ENCODE assay signal across 14 mouse cellular contexts in the genomic region with DNA sequence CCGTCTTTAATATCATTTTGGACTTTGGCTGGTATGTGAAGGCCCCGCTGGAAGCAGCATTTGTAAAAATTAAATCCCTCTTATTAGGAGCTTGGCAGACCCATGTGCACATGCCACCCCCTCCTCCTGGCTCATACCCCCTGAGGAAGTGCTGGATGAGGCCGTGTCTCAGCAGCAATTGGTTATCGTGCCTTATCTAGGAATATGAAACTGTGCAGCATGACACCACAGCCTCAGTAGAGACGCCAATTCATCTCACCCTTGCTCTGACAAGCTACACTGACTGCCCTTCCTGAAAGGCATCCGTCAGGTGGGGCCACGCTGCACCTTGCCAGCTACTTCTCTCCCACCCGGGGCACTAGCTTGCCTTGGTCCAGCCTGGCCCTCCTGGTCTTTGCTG. TPM values are rescaled to one million over a fixed set of nuclear protein-coding genes. Genes with fewer than 3 reads are reported as not detected.
DNase-seq lines count a peak whose midpoint lies in the region; ATAC-seq lines count a peak whose summit lies in the region.
"Had no signal": no experiment of that assay in that cellular context is flagged by ENCODE, and none has a peak within 500 bp of the region (broad histone marks: within the 10 kb centered on the region; RNA-seq: fewer than 3 reads in every experiment).

No protein-coding gene starts in this region.

- peak overlapping the region; percentile 8; the same call in 1 of the 2 replicates for H3K4me2 ChIP-seq in hindbrain, embryonic 13.5 days
- peak overlapping the region; percentile 33 for H3K4me2 ChIP-seq in midbrain, embryonic 14.5 days (ENCODE audit: low read length)

- peak; percentile 31 to 44 for DNase-seq in cerebellum, postnatal 14 days
- DNase-seq in cerebellum, postnatal 36 days = no peak
- DNase-seq in forebrain, embryonic 10.5 days (ENCODE audit: extremely low spot score, low spot score) = no peak
- DNase-seq in midbrain, embryonic 14.5 days = peak; percentile 47
- DNase-seq in urinary bladder, postnatal 4 days (ENCODE audit: low spot score in 2 of 2) = no peak
- no peak for DNase-seq in lung, postnatal 14 days
- DNase-seq in adrenal gland, postnatal 25 days = no peak
- DNase-seq: heart, postnatal 4 days; layer of hippocampus, postnatal 36 days; lung, postnatal 10 days; retina, postnatal 1 day had no signal

- peak overlapping the region; percentile 73; the same call in 1 of the 2 replicates for H3K27ac ChIP-seq in forebrain, embryonic 10.5 days
- H3K27ac ChIP-seq in hindbrain, embryonic 13.5 days = peak overlapping the region; percentile 91
- peak overlapping the region; percentile 86 for H3K27ac ChIP-seq in midbrain, embryonic 14.5 days (replicated peaks; ENCODE audit: low read depth, low read length)
- H3K27ac ChIP-seq: embryonic facial prominence, embryonic 10.5 days; kidney, postnatal 0 days had no signal

- H3K9me3 ChIP-seq in forebrain, embryonic 10.5 days = no peaks in the 10 kb centered on the region
- H3K9me3 ChIP-seq in hindbrain, embryonic 13.5 days = no peaks in the 10 kb centered on the region
- no peaks in the 10 kb centered on the region for H3K9me3 ChIP-seq in midbrain, embryonic 14.5 days (ENCODE audit: control insufficient read depth, low read length)
- H3K9me3 ChIP-seq: embryonic facial prominence, embryonic 10.5 days had no signal

- 62% methylated on average over 8 of the region's 8 CpGs for WGBS in forebrain, embryonic 10.5 days
- WGBS in hindbrain, embryonic 13.5 days = 42% methylated on average over 8 of the region's 8 CpGs
- 22% methylated on average over 8 of the region's 8 CpGs for WGBS in midbrain, embryonic 14.5 days

- peak overlapping the region; percentile 65 for H3K9ac ChIP-seq in hindbrain, embryonic 13.5 days
- peak overlapping the region; percentile 24; the same call in 1 of the 2 replicates for H3K9ac ChIP-seq in midbrain, embryonic 14.5 days (replicated peaks; ENCODE audit: low read length)

- no peak overlapping the region; the same call in 1 of the 2 replicates for H3K4me3 ChIP-seq in forebrain, embryonic 10.5 days
- H3K4me3 ChIP-seq in hindbrain, embryonic 13.5 days = no peak overlapping the region
- H3K4me3 ChIP-seq in midbrain, embryonic 14.5 days (replicated peaks; ENCODE audit: low read depth, low read length) = no peak overlapping the region
- H3K4me3 ChIP-seq: embryonic facial prominence, embryonic 10.5 days had no signal

- H3K36me3 ChIP-seq in forebrain, embryonic 10.5 days (replicated peaks) = peaks cover 12% of the 10 kb centered on the region
- 0 out of 2 replicates have a peak, but pooled peaks cover 8% of the 10 kb centered on the region for H3K36me3 ChIP-seq in hindbrain, embryonic 13.5 days
- H3K36me3 ChIP-seq in midbrain, embryonic 14.5 days (ENCODE audit: control insufficient read depth, insufficient read depth, low read length) = no peaks in the 10 kb centered on the region

- peaks cover 75% of the 10 kb centered on the region for H3K4me1 ChIP-seq in forebrain, embryonic 10.5 days
- peaks cover 67% of the 10 kb centered on the region for H3K4me1 ChIP-seq in hindbrain, embryonic 13.5 days (replicated peaks)
- peaks cover 58% of the 10 kb centered on the region for H3K4me1 ChIP-seq in midbrain, embryonic 14.5 days (ENCODE audit: control insufficient read depth, insufficient read depth, low read length)

- ATAC-seq in hindbrain, embryonic 13.5 days (ENCODE audit: low FRiP score) = no peak
- ATAC-seq in midbrain, embryonic 14.5 days (ENCODE audit: low FRiP score, low TSS enrichment) = 0 out of 2 replicates have a peak, but pooled peaks have one; percentile 9

- peaks cover 62% of the 10 kb centered on the region for H3K27me3 ChIP-seq in forebrain, embryonic 10.5 days (ENCODE audit: poor library complexity, severe bottlenecking)
- H3K27me3 ChIP-seq in hindbrain, embryonic 13.5 days = no peaks in the 10 kb centered on the region
- no peaks in the 10 kb centered on the region for H3K27me3 ChIP-seq in midbrain, embryonic 14.5 days (ENCODE audit: control insufficient read depth, insufficient read depth, low read length)

RNA-seq across cellular contexts. Expression of gene Dmap1, which starts 35.6 kb away (rescaled TPM):
- polyA plus RNA-seq in forebrain, embryonic 10.5 days (2016; fragmentation: Nextera tagmentation; extraction: Ambion mirVana) = 72.3 and 76.1 TPM in 2 replicates
- polyA plus RNA-seq in hindbrain, embryonic 13.5 days (2015; fragmentation: Nextera tagmentation; extraction: Ambion mirVana) = 74.9 and 76.6 TPM in 2 replicates
- polyA plus RNA-seq in midbrain, embryonic 14.5 days (2014; fragmentation: Nextera tagmentation; extraction: Ambion mirVana) = 86.6 and 91.5 TPM in 2 replicates
- total RNA-seq in adrenal gland, postnatal 25 days (2021) = 26.7 and 32.7 TPM in 2 replicates

Comparison
In these comparisons a context has a peak if more than half of its experiments do, and no peak if none do; other contexts are left out.
1. DNase-seq: peak in cerebellum, postnatal 14 days (2 of 2) and midbrain, embryonic 14.5 days (single experiment); none in cerebellum, postnatal 36 days (0 of 2), forebrain, embryonic 10.5 days (single experiment), urinary bladder, postnatal 4 days (0 of 2), lung, postnatal 14 days (single experiment) and adrenal gland, postnatal 25 days (single experiment).
2. Peak in every context shown above with its lines, with median percentiles within 50 percentile points of each other: H3K27ac ChIP-seq.